Mouse (Mus musculus) heart, embryonic 16.5 days (tissue): Measurements from ENCODE around the gene Ano8. TPM values are rescaled to one million over a fixed set of nuclear protein-coding genes. Genes with fewer than 3 reads are reported as not detected.

Experiments used
- ATAC-seq: fragments of 200-750 bp; cut with Nextera tagmentation; replicated peaks from 2 replicates; pipeline ENCODE4 v1.8.0; 2017; ENCODE audit warnings: moderate number of reproducible peaks; ENCODE audit not compliant: insufficient read depth, low FRiP score; ENCODE audit errors: extremely low read depth
- H3K27ac ChIP-seq: fragments of 300-500 bp; sonication (generic); 2 replicates; pipeline ENCODE4 v1.5.1; 2014; ENCODE audit warnings: mild to moderate bottlenecking, low read length, control low read depth, moderate library complexity
- H3K27me3 ChIP-seq: fragments of 300-500 bp; sonication (generic); 2 replicates; pipeline ENCODE4 v1.6.1; 2014; ENCODE audit warnings: low read length, mixed read lengths; ENCODE audit not compliant: control insufficient read depth, insufficient read depth
- H3K36me3 ChIP-seq: fragments of 300-500 bp; sonication (generic); 2 replicates; pipeline ENCODE4 v1.6.1; 2014; ENCODE audit not compliant: control insufficient read depth, insufficient read depth
- H3K4me1 ChIP-seq: fragments of 300-500 bp; sonication (generic); 2 replicates; pipeline ENCODE4 v1.6.1; 2014; ENCODE audit warnings: low read length, mixed read lengths; ENCODE audit not compliant: control insufficient read depth, insufficient read depth
- H3K4me2 ChIP-seq: fragments of 300-500 bp; sonication (generic); 2 replicates; pipeline ENCODE4 v1.6.1; 2014; ENCODE audit warnings: low read depth, mild to moderate bottlenecking, control low read depth, low read length
- H3K4me3 ChIP-seq: fragments of 300-500 bp; sonication (generic); 2 replicates; pipeline ENCODE4 v1.5.1; 2014; ENCODE audit warnings: mild to moderate bottlenecking, control low read depth, low read length
- H3K9ac ChIP-seq: fragments of 300-500 bp; sonication (generic); 2 replicates; pipeline ENCODE4 v1.6.1; 2014; ENCODE audit warnings: low read length, control low read depth
- H3K9me3 ChIP-seq: fragments of 300-500 bp; sonication (generic); replicated peaks from 2 replicates; pipeline ENCODE4 v1.6.1; 2016; ENCODE audit warnings: low read length; ENCODE audit not compliant: control insufficient read depth
- WGBS: fragments of 180-500 bp; shearing (Covaris S2); extraction: QIAGEN DNeasy Blood & Tissue Kit; methylation state at CpG from one replicate; pipeline ENCODE4 v1.1.7; 2014; 5-methylcytosine and 5-hydroxymethylcytosine counted together
- polyA plus RNA-seq: library from polyadenylated mRNA; unstranded; fragments of >200 nt; fragmentation: Nextera tagmentation; extraction: Ambion mirVana; gene quantifications from 2 replicates; pipeline ENCODE4 v1.2.1, GENCODE M21; 2015

Gene Ano8
- polyA plus RNA-seq, 1 experiment from 2014 or later: 0.37 TPM

GRCm38 (mm10) chr8:71469411-71469810 lies 16.4 kb downstream of the Ano8 start:
- no peaks in the 10 kb centered on the region for H3K9me3 ChIP-seq
- no peaks in the 10 kb centered on the region for H3K27me3 ChIP-seq
- peak overlapping the region; percentile 91 for H3K9ac ChIP-seq
- H3K4me1 ChIP-seq: peaks cover 21% of the 10 kb centered on the region
- no peak for ATAC-seq
- H3K36me3 ChIP-seq: peaks cover 4% of the 10 kb centered on the region
- peak overlapping the region; percentile 84 for H3K4me3 ChIP-seq
- H3K27ac ChIP-seq: peak overlapping the region; percentile 62
- H3K4me2 ChIP-seq: peak overlapping the region; percentile 85
- WGBS: under 1% methylated on average over 24 of the region's 24 CpGs

- H3K9ac ChIP-seq: peak within 1 kb of the TSS; percentile 91
- under 1% methylated on average over 46 of the region's 52 CpGs for WGBS
- H3K27ac ChIP-seq: peak within 1 kb of the TSS; percentile 62
- peak within 1 kb of the TSS; percentile 84 for H3K4me3 ChIP-seq
- H3K36me3 ChIP-seq: peaks cover 4% of the 10 kb centered on the region
- no peaks in the 10 kb centered on the region for H3K27me3 ChIP-seq
- peak within 1 kb of the TSS; percentile 85 for H3K4me2 ChIP-seq
- H3K9me3 ChIP-seq: no peaks in the 10 kb centered on the region
- ATAC-seq: peak; percentile 87
- H3K4me1 ChIP-seq: peaks cover 24% of the 10 kb centered on the region
Measured at GRCm38 (mm10) chr8:71468916-71469315, 16.8 kb downstream of the Ano8 start, which contains the start of gene Dda1. Gene Dda1, plus strand, starts transcription at chr8:71469199.

GRCm38 (mm10) chr8:71468001-71468400 lies 17.8 kb downstream of the Ano8 start:
- Histone ChIP-seq H3K4me2 (no peak overlapping the region), H3K9ac (no peak overlapping the region), H3K36me3 (peaks cover 4% of the 10 kb centered on the region), H3K9me3 (no peaks in the 10 kb centered on the region), H3K27ac (no peak overlapping the region), H3K4me1 (peaks cover 28% of the 10 kb centered on the region), H3K4me3 (no peak overlapping the region), H3K27me3 (no peaks in the 10 kb centered on the region)
- ATAC-seq: no peak
- 88% methylated on average over 1 of the region's 1 CpGs for WGBS

DNA sequence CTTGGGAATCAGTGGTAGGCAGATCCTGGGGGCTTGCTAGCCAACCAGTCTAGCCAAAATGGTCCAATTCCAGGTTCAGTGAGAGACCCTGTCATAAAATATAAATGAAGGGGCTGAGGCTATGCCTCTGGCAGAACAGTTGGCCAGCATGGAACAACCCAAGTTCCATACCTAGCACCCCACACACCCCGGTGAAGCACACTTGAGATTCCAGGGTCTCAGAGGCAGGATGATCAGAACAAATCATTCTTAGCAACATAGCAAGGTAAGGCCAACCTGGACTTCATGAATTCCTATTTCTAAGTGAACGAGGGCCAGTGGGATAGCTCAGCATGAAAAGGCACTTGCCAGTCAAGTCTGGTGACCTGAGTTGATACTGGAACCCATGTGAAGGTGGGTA lies 18.6 kb downstream of the Ano8 start:
- Histone ChIP-seq H3K9me3 (no peaks in the 10 kb centered on the region), H3K4me2 (no peak overlapping the region), H3K4me1 (peaks cover 31% of the 10 kb centered on the region), H3K4me3 (no peak overlapping the region), H3K9ac (no peak overlapping the region), H3K36me3 (peaks cover under 1% of the 10 kb centered on the region), H3K27ac (no peak overlapping the region), H3K27me3 (no peaks in the 10 kb centered on the region)
- no peak for ATAC-seq
- 85% methylated on average over 2 of the region's 2 CpGs for whole genome bisulfite sequencing

GRCm38 (mm10) chr8:71466198-71466597 lies 19.6 kb downstream of the Ano8 start:
- no peak overlapping the region for H3K4me3 ChIP-seq
- H3K9me3 ChIP-seq: no peaks in the 10 kb centered on the region
- 97% methylated on average over 5 of the region's 5 CpGs for WGBS
- ATAC-seq: no peak
- H3K4me1 ChIP-seq: peaks cover 32% of the 10 kb centered on the region
- H3K9ac ChIP-seq: no peak overlapping the region
- no peaks in the 10 kb centered on the region for H3K27me3 ChIP-seq
- H3K27ac ChIP-seq: no peak overlapping the region
- no peak overlapping the region for H3K4me2 ChIP-seq
- H3K36me3 ChIP-seq: peaks cover 2% of the 10 kb centered on the region; the same call in 1 of the 2 replicates

DNA sequence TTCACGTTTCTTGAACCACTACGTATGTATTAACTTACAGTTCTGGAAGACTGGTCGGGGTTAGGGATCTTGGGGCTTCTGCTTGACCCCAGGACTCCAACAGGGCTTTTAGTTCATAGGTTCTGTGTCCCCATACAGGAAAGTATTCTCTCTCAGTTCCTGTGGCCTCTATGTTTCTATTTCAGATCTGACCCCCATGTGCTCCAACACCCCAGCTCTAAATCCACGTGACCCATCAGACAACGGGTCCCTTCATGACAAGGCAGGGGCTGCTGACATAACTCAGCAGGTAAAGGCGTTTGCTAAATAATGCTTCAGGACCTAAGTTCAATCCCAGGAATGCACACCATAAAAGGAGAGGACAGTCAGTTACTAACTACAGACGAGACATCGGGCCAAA lies 20.0 kb downstream of the Ano8 start:
- H3K4me2 ChIP-seq: peak overlapping the region; percentile 78
- H3K36me3 ChIP-seq: peaks cover 6% of the 10 kb centered on the region
- WGBS: 63% methylated on average over 8 of the region's 8 CpGs
- H3K4me1 ChIP-seq: peaks cover 32% of the 10 kb centered on the region
- H3K9me3 ChIP-seq: no peaks in the 10 kb centered on the region
- H3K27me3 ChIP-seq: no peaks in the 10 kb centered on the region
- H3K27ac ChIP-seq: no peak overlapping the region
- H3K4me3 ChIP-seq: peak overlapping the region; percentile 71
- H3K9ac ChIP-seq: peak overlapping the region; percentile 87
- ATAC-seq: no peak

DNA sequence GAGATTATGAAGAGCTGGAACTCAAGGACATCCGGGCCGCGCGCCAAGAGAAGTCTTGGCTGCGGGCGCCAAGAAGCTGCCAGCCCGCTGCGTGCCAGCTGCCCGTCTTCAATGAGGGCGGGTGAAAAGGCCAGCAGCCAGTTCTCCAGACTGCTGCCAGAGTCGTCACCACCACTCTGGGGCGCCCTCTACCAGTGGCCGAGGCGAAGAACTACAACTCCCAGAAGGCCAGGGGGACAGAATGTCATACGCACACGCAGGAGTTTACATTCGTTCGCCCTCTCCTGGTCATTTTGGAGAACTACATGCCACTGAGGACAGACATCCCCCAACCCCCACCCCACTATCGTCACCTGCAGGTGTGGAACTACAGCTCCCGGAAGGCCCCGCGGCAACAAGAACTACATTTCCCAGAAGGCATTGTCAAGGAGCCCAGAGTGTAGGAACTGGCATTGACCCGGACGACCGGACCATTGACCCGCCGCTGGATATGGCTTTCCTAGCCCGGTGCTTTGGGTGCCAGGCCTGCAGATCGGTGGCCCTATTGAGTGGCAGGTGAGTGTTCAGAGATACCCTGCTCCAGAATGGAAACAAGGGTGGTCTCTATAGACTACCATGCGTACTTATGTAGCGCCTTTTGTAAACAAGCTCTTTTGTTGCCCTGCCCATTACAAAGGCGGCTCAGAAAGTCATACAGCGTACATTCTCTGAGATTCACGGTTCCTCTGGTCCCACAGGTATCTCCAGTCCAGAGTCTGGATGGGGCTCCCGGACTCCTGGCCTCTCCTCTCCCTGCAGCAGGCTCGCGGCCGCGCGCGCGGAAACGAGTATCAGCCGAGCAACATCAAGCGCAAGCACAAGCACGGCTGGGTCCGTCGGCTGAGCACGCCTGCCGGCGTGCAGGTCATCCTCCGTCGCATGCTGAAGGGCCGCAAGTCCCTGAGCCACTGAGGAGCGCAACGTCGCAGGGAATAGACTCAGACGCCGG lies 21.0 kb downstream of the Ano8 start, which contains the start of gene Mrpl34:
Gene Mrpl34, plus strand, starts transcription at position 447 of the 988 bp plus-strand sequence.
- Histone ChIP-seq H3K27ac (peak within 1 kb of the TSS; percentile 97), H3K9me3 (no peaks in the 10 kb centered on the region)
- under 1% methylated on average over 59 of the region's 59 CpGs for WGBS

GRCm38 (mm10) chr8:71463188-71464033 lies 22.4 kb downstream of the Ano8 start, which contains the start of gene Abhd8:
Gene Abhd8, minus strand, starts transcription at chr8:71463655.
- H3K4me3 ChIP-seq: peak within 1 kb of the TSS; percentile 71
- peak within 1 kb of the TSS; percentile 78 for H3K4me2 ChIP-seq
- WGBS: under 1% methylated on average over 55 of the region's 55 CpGs
- H3K9me3 ChIP-seq: no peaks in the 10 kb centered on the region
- peak within 1 kb of the TSS; percentile 97 for H3K27ac ChIP-seq
- no peaks in the 10 kb centered on the region for H3K27me3 ChIP-seq
- H3K4me1 ChIP-seq: peaks cover 21% of the 10 kb centered on the region
- peaks cover 15% of the 10 kb centered on the region for H3K36me3 ChIP-seq
- H3K9ac ChIP-seq: peak within 1 kb of the TSS; percentile 84
- ATAC-seq: peak; percentile 71

More for the DNA sequence above, 21.0 kb downstream of the Ano8 start, which contains the start of gene Mrpl34:
- Histone ChIP-seq H3K9ac (peak within 1 kb of the TSS; percentile 87), H3K4me1 (peaks cover 24% of the 10 kb centered on the region), H3K27me3 (no peaks in the 10 kb centered on the region), H3K4me3 (peak within 1 kb of the TSS; percentile 71), H3K36me3 (peaks cover 11% of the 10 kb centered on the region), H3K4me2 (peak within 1 kb of the TSS; percentile 78)
- peak; percentile 80 for ATAC-seq
